Mouse (Mus musculus): ENCODE data around the gene Tes. TPM values are rescaled to one million over a fixed set of nuclear protein-coding genes. Genes with fewer than 3 reads are reported as not detected.

Gene Tes
- 1.0 TPM for polyA plus RNA-seq (2014; fragmentation: Illumina TruSeq; extraction: RNeasy Lipid Tissue Mini Kit (QIAGEN cat#74804); ENCODE audit: low read depth, low replicate concordance)

DNA sequence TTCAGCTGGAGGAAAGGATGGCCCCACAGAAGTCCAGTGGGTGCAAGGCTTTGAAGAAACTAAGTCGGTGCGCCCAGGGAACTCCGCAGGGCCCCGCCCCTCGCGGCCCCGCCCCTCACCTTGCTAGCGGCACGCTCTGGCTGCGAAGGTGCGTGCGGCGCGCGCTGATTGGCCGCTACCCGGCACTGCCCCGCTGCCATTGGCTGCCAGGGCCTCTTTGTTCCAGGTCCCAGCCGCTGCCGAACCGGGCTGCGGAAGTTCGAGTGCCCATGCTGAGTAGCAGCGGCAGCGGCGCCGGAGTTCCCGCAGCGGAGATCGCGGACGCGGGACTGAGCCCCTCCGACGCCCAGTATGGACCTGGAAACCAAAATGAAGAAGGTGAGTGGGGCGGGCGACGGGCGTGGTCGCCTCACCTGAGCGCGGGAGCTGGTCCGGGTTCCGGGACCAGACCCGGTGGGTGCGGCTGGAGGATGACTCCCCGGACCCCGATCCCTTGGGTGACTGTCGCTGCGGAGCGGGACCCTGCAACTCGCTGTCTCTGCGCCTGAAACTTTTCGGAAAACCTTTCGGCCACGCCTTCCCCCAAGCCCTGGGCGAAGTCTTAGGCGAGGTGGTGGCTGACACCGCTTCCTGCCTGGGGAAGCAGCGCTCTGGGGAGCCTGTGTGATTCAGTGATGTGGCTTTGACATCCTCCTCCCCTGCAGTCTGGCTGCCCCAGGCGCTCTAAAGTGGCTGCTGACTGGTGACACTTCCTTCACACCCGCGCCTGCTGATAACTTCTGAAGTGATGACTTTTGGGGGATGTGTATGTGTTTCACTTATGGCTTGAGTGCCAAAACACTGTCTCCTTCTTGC lies at the start of gene Tes:
Tes (plus strand) TSS at position 214 of the 855 bp plus-strand sequence.

Other genes with a start within 250 kb of the Tes start
- 3.4 TPM for gene Tfec, start 166.7 kb upstream of the Tes start, polyA plus RNA-seq (2014; fragmentation: Illumina TruSeq; extraction: RNeasy Lipid Tissue Mini Kit (QIAGEN cat#74804); ENCODE audit: low read depth, low replicate concordance)
- gene Cav2, start 216.0 kb downstream of the Tes start, polyA plus RNA-seq (2014; fragmentation: Illumina TruSeq; extraction: RNeasy Lipid Tissue Mini Kit (QIAGEN cat#74804); ENCODE audit: low read depth, low replicate concordance): 10.4 TPM
- 5.7 TPM for gene Cav1, start 241.2 kb downstream of the Tes start, polyA plus RNA-seq (2014; fragmentation: Illumina TruSeq; extraction: RNeasy Lipid Tissue Mini Kit (QIAGEN cat#74804); ENCODE audit: low read depth, low replicate concordance)

Measured in liver, adult 10 weeks (tissue).